Mouse (Mus musculus): ENCODE results near the gene Fam83d.

The Fam83d gene

DNA sequence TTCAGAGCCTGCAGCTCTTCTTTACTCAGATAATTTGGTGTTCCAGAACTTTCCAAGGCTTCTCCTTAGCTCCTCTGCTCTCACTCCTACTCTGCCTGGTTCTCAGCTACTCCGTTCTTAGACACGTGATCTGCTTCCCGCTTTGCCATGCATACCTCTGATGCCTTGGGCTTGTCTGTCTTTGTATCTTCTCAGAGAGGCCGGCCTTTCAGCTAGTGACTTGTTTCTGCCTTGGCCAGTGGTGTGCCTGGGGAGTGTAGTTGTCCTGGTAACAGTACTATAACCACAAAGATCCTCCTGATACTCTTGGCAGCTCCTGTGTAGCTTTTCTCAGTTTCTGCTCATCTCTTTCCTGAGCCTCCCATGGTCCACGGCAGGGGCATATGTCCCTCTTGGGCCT is 65.3 kb downstream of the Fam83d start:
- ChIA-PET CTCF (interaction anchor here in 3 of 4 experiments (0.7 to 2.0 kb wide), 5 partner anchors 19 to 32 kb away, joined by 3 to 9 read pairs (median 4); no protein-coding TSS in a partner anchor), POLR2A (interaction anchor here (0.6 to 4.1 kb wide), 30 partner anchors 8 to 711 kb away, joined by 3 to 26 read pairs (median 4); partner anchors contain the start of genes Dhx35 (in 3 of the 4) and Fam83d (in 1 of the 4))

DNA sequence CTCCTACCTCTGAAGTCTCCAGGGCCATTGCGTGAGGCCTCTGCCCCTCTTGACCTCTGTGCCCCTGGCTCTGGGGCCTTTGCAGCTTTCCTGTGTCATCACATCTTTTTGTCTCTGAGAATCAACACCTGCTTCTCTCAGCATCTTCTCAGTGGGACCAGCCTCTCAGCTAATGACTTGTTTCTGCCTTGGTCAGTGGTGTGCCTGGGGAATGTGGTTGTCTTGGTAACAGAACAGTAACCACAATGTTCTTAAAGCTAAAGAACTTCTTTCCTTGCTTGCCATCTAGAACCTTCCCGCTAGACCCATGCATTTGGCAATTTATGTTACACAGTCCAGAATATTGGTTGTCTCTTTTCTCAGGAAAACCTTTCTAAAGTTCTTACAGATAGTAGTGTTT is 65.8 kb downstream of the Fam83d start:
- POLR2A ChIA-PET: interaction anchor here in 2 of 4 experiments (0.7 to 4.1 kb wide), 20 partner anchors 8 to 165 kb away, joined by 3 to 26 read pairs (median 5); partner anchors contain the start of genes Dhx35 (in 1 of the 2) and Fam83d (in 1 of the 2)
- CTCF ChIA-PET: interaction anchor here in 3 of 4 experiments (1.0 to 2.0 kb wide), 4 partner anchors 19 to 32 kb away, joined by 3 to 9 read pairs (median 5); no protein-coding TSS in a partner anchor
